Mouse (Mus musculus): ENCODE data around the gene 2010109A12Rik. TPM values are rescaled to one million over a fixed set of nuclear protein-coding genes. Genes with fewer than 3 reads are reported as not detected.

Gene 2010109A12Rik
- 1.7 and 2.1 TPM in 2 replicates for polyA plus RNA-seq (2015; fragmentation: Nextera tagmentation; extraction: Ambion mirVana)

GRCm38 (mm10) chr5:93206109-93207005 lies at the start of gene 2010109A12Rik, which contains the start of gene Ccni:
2010109A12Rik (plus strand) TSS chr5:93206518.
Ccni (minus strand) TSS chr5:93206495.
- ATAC-seq (ENCODE audit: low read depth) (peak; percentile 95), DNase-seq (peak; percentile 90)
- H3K4me2 ChIP-seq: peak within 1 kb of the TSS; percentile 75
- H3K27me3 ChIP-seq: no peaks in the 10 kb centered on the region
- peak within 1 kb of the TSS; percentile 96 for H3K9ac ChIP-seq
- peak within 1 kb of the TSS; percentile 94 for H3K27ac ChIP-seq
- no peaks in the 10 kb centered on the region for H3K9me3 ChIP-seq (replicated peaks)
- WGBS (ENCODE audit: insufficient replicate concordance): under 1% methylated on average over 78 of the region's 79 CpGs
- H3K4me1 ChIP-seq (replicated peaks): peaks cover 30% of the 10 kb centered on the region
- H3K4me3 ChIP-seq (replicated peaks): peak within 1 kb of the TSS; percentile 86
- peaks cover 9% of the 10 kb centered on the region for H3K36me3 ChIP-seq

GRCm38 (mm10) chr5:93163541-93163940 lies 42.8 kb upstream of the 2010109A12Rik start:
- Histone ChIP-seq H3K9me3 (replicated peaks) (no peaks in the 10 kb centered on the region), H3K36me3 (peaks cover 67% of the 10 kb centered on the region), H3K4me3 (replicated peaks) (no peak overlapping the region), H3K27me3 (no peaks in the 10 kb centered on the region), H3K9ac (no peak overlapping the region), H3K4me1 (replicated peaks) (no peaks in the 10 kb centered on the region), H3K4me2 (no peak overlapping the region), H3K27ac (no peak overlapping the region)
- ATAC-seq (ENCODE audit: low read depth) (no peak), DNase-seq (no peak)
- WGBS (ENCODE audit: insufficient replicate concordance): 84% methylated on average over 3 of the region's 3 CpGs

GRCm38 (mm10) chr5:93167919-93168516 lies 38.3 kb upstream of the 2010109A12Rik start:
- no peak for ATAC-seq (ENCODE audit: low read depth)
- no peak for DNase-seq

GRCm38 (mm10) chr5:93168654-93169053 lies 37.7 kb upstream of the 2010109A12Rik start:
- no peak overlapping the region for H3K4me3 ChIP-seq (replicated peaks)
- H3K9ac ChIP-seq: no peak overlapping the region
- H3K27ac ChIP-seq: no peak overlapping the region
- no peaks in the 10 kb centered on the region for H3K9me3 ChIP-seq (replicated peaks)
- DNase-seq (no peak), ATAC-seq (ENCODE audit: low read depth) (no peak)
- 80% methylated on average over 6 of the region's 6 CpGs for WGBS (ENCODE audit: insufficient replicate concordance)
- no peak overlapping the region for H3K4me2 ChIP-seq
- no peaks in the 10 kb centered on the region for H3K4me1 ChIP-seq (replicated peaks)
- peaks cover 62% of the 10 kb centered on the region for H3K36me3 ChIP-seq
- no peaks in the 10 kb centered on the region for H3K27me3 ChIP-seq

More at GRCm38 (mm10) chr5:93167919-93168516, 38.3 kb upstream of the 2010109A12Rik start:
- no peaks in the 10 kb centered on the region for H3K4me1 ChIP-seq (replicated peaks)
- H3K9me3 ChIP-seq (replicated peaks): no peaks in the 10 kb centered on the region
- 83% methylated on average over 11 of the region's 11 CpGs for WGBS (ENCODE audit: insufficient replicate concordance)
- peaks cover 63% of the 10 kb centered on the region for H3K36me3 ChIP-seq
- no peak overlapping the region for H3K4me2 ChIP-seq
- H3K27me3 ChIP-seq: no peaks in the 10 kb centered on the region
- no peak overlapping the region for H3K4me3 ChIP-seq (replicated peaks)
- no peak overlapping the region for H3K9ac ChIP-seq
- no peak overlapping the region for H3K27ac ChIP-seq

GRCm38 (mm10) chr5:93171420-93171819 lies 34.9 kb upstream of the 2010109A12Rik start:
- Histone ChIP-seq H3K4me2 (no peak overlapping the region), H3K27me3 (no peaks in the 10 kb centered on the region), H3K36me3 (peaks cover 55% of the 10 kb centered on the region), H3K27ac (no peak overlapping the region), H3K9ac (no peak overlapping the region), H3K9me3 (replicated peaks) (no peaks in the 10 kb centered on the region), H3K4me3 (replicated peaks) (no peak overlapping the region), H3K4me1 (replicated peaks) (no peaks in the 10 kb centered on the region)
- ATAC-seq (ENCODE audit: low read depth): no peak
- 90% methylated on average over 15 of the region's 15 CpGs for WGBS (ENCODE audit: insufficient replicate concordance)
- DNase-seq: no peak

- Histone ChIP-seq H3K4me3 (replicated peaks) (no peak overlapping the region), H3K36me3 (peaks cover 44% of the 10 kb centered on the region), H3K4me1 (replicated peaks) (no peaks in the 10 kb centered on the region), H3K27me3 (no peaks in the 10 kb centered on the region), H3K9ac (no peak overlapping the region), H3K27ac (no peak overlapping the region), H3K9me3 (replicated peaks) (no peaks in the 10 kb centered on the region), H3K4me2 (no peak overlapping the region)
- 78% methylated on average over 6 of the region's 6 CpGs for WGBS (ENCODE audit: insufficient replicate concordance)
- no peak for ATAC-seq (ENCODE audit: low read depth)
- DNase-seq: no peak
Measured at GRCm38 (mm10) chr5:93172536-93172935, 33.8 kb upstream of the 2010109A12Rik start.

- Histone ChIP-seq H3K9ac (no peak overlapping the region), H3K27me3 (no peaks in the 10 kb centered on the region), H3K4me2 (no peak overlapping the region), H3K4me3 (replicated peaks) (no peak overlapping the region), H3K27ac (no peak overlapping the region), H3K9me3 (replicated peaks) (no peaks in the 10 kb centered on the region), H3K36me3 (peaks cover 42% of the 10 kb centered on the region), H3K4me1 (replicated peaks) (no peaks in the 10 kb centered on the region)
- ATAC-seq (ENCODE audit: low read depth) (no peak), DNase-seq (no peak)
- WGBS (ENCODE audit: insufficient replicate concordance): 72% methylated on average over 6 of the region's 6 CpGs
Measured at GRCm38 (mm10) chr5:93174675-93175074, 31.6 kb upstream of the 2010109A12Rik start.

- no peaks in the 10 kb centered on the region for H3K27me3 ChIP-seq
- H3K4me2 ChIP-seq: no peak overlapping the region
- peaks cover 45% of the 10 kb centered on the region for H3K36me3 ChIP-seq
- no peak overlapping the region for H3K4me3 ChIP-seq (replicated peaks)
- no peak for ATAC-seq (ENCODE audit: low read depth)
- no peak for DNase-seq
- no peak overlapping the region for H3K9ac ChIP-seq
- H3K4me1 ChIP-seq (replicated peaks): no peaks in the 10 kb centered on the region
- no peaks in the 10 kb centered on the region for H3K9me3 ChIP-seq (replicated peaks)
- no peak overlapping the region for H3K27ac ChIP-seq
- WGBS (ENCODE audit: insufficient replicate concordance): 61% methylated on average over 6 of the region's 6 CpGs
Measured at GRCm38 (mm10) chr5:93178616-93179015, 27.7 kb upstream of the 2010109A12Rik start.

GRCm38 (mm10) chr5:93180252-93180651 lies 26.1 kb upstream of the 2010109A12Rik start:
- WGBS (ENCODE audit: insufficient replicate concordance): 70% methylated on average over 2 of the region's 2 CpGs
- no peaks in the 10 kb centered on the region for H3K4me1 ChIP-seq (replicated peaks)
- H3K36me3 ChIP-seq: peaks cover 50% of the 10 kb centered on the region
- no peaks in the 10 kb centered on the region for H3K9me3 ChIP-seq (replicated peaks)
- no peak overlapping the region for H3K27ac ChIP-seq
- no peak overlapping the region for H3K9ac ChIP-seq
- ATAC-seq (ENCODE audit: low read depth): no peak
- H3K4me3 ChIP-seq (replicated peaks): no peak overlapping the region
- H3K4me2 ChIP-seq: no peak overlapping the region
- DNase-seq: no peak
- H3K27me3 ChIP-seq: no peaks in the 10 kb centered on the region

- 91% methylated on average over 6 of the region's 6 CpGs for WGBS (ENCODE audit: insufficient replicate concordance)
- H3K4me1 ChIP-seq (replicated peaks): no peaks in the 10 kb centered on the region
- H3K27ac ChIP-seq: no peak overlapping the region
- H3K9me3 ChIP-seq (replicated peaks): no peaks in the 10 kb centered on the region
- peaks cover 68% of the 10 kb centered on the region for H3K36me3 ChIP-seq
- DNase-seq: no peak
- H3K27me3 ChIP-seq: no peaks in the 10 kb centered on the region
- no peak for ATAC-seq (ENCODE audit: low read depth)
- no peak overlapping the region for H3K4me3 ChIP-seq (replicated peaks)
- H3K4me2 ChIP-seq: no peak overlapping the region
- H3K9ac ChIP-seq: no peak overlapping the region
Measured at GRCm38 (mm10) chr5:93183311-93183710, 23.0 kb upstream of the 2010109A12Rik start.

GRCm38 (mm10) chr5:93184548-93184947 lies 21.8 kb upstream of the 2010109A12Rik start:
- Histone ChIP-seq H3K27me3 (no peaks in the 10 kb centered on the region), H3K36me3 (peaks cover 70% of the 10 kb centered on the region), H3K4me2 (no peak overlapping the region), H3K27ac (no peak overlapping the region), H3K4me1 (replicated peaks) (no peaks in the 10 kb centered on the region), H3K9me3 (replicated peaks) (no peaks in the 10 kb centered on the region), H3K9ac (no peak overlapping the region), H3K4me3 (replicated peaks) (no peak overlapping the region)
- 88% methylated on average over 6 of the region's 6 CpGs for WGBS (ENCODE audit: insufficient replicate concordance)
- no peak for DNase-seq
- no peak for ATAC-seq (ENCODE audit: low read depth)

All from liver, embryonic 13.5 days (tissue).